Mouse (Mus musculus) hindbrain, embryonic 14.5 days (tissue): ENCODE measurements around the gene Ptprt. TPM values are rescaled to one million over a fixed set of nuclear protein-coding genes. Genes with fewer than 3 reads are reported as not detected.

Experiments
- ATAC-seq: fragments of 200-750 bp; cut with Nextera tagmentation; 2 replicates; pipeline ENCODE4 v1.8.0; 2017; ENCODE audit warnings: moderate number of reproducible peaks, mild to moderate bottlenecking, moderate TSS enrichment, moderate library complexity; ENCODE audit not compliant: low FRiP score
- DNase-seq: peaks from one replicate; pipeline ENCODE4 v3.0.0-alpha.2; 2015; ENCODE audit warnings: low spot score
- H3K27ac ChIP-seq: fragments of 300-500 bp; sonication (generic); 2 replicates; pipeline ENCODE4 v1.5.1; 2014; ENCODE audit warnings: mild to moderate bottlenecking, moderate library complexity
- H3K27me3 ChIP-seq: fragments of 300-500 bp; sonication (generic); 2 replicates; pipeline ENCODE4 v1.6.1; 2014; ENCODE audit warnings: mild to moderate bottlenecking, low read length, mixed read lengths; ENCODE audit not compliant: control insufficient read depth, insufficient read depth
- H3K36me3 ChIP-seq: fragments of 300-500 bp; sonication (generic); replicated peaks from 2 replicates; pipeline ENCODE4 v1.6.1; 2014; ENCODE audit not compliant: control insufficient read depth, insufficient read depth
- H3K4me1 ChIP-seq: fragments of 300-500 bp; sonication (generic); replicated peaks from 2 replicates; pipeline ENCODE4 v1.6.1; 2014; ENCODE audit warnings: antibody characterized with exemption, low read length, mixed read lengths; ENCODE audit not compliant: control insufficient read depth, insufficient read depth
- H3K4me2 ChIP-seq: fragments of 300-500 bp; sonication (generic); replicated peaks from 2 replicates; pipeline ENCODE4 v1.6.1; 2014; ENCODE audit warnings: mild to moderate bottlenecking, moderate library complexity
- H3K4me3 ChIP-seq: fragments of 300-500 bp; sonication (generic); replicated peaks from 2 replicates; pipeline ENCODE4 v1.5.1; 2014; ENCODE audit warnings: mild to moderate bottlenecking, low read length
- H3K9ac ChIP-seq: fragments of 300-500 bp; sonication (generic); 2 replicates; pipeline ENCODE4 v1.6.1; 2014
- H3K9me3 ChIP-seq: fragments of 300-500 bp; sonication (generic); 2 replicates; pipeline ENCODE4 v1.6.1; 2016; ENCODE audit warnings: low read length; ENCODE audit not compliant: control insufficient read depth
- WGBS: fragments of 180-500 bp; shearing (Covaris S2); extraction: QIAGEN DNeasy Blood & Tissue Kit; methylation state at CpG from one replicate; pipeline ENCODE4 v1.1.7; 2014; 5-methylcytosine and 5-hydroxymethylcytosine counted together
- polyA plus RNA-seq: library from polyadenylated mRNA; unstranded; fragments of >200 nt; fragmentation: Nextera tagmentation; extraction: Ambion mirVana; gene quantifications from 2 replicates; pipeline ENCODE4 v1.2.1, GENCODE M21; 2014

Gene Ptprt
- polyA plus RNA-seq, 1 experiment from 2014 or later, result 21.5 TPM

- 95% methylated on average over 3 of the region's 3 CpGs for WGBS
- H3K9me3 ChIP-seq, result no peaks in the 10 kb centered on the region
- H3K4me1 ChIP-seq, result no peaks in the 10 kb centered on the region
- no peaks in the 10 kb centered on the region for H3K27me3 ChIP-seq
- no peak overlapping the region for H3K4me2 ChIP-seq
- no peak overlapping the region for H3K4me3 ChIP-seq
- H3K9ac ChIP-seq, result no peak overlapping the region
- no peaks in the 10 kb centered on the region for H3K36me3 ChIP-seq
- ATAC-seq (no peak), DNase-seq (no peak)
- no peak overlapping the region for H3K27ac ChIP-seq
These were observed 34.9 kb downstream of the Ptprt start for GRCm38 (mm10) chr2:162626076-162626475.

- H3K9me3 ChIP-seq, result no peaks in the 10 kb centered on the region
- H3K4me1 ChIP-seq, result no peaks in the 10 kb centered on the region
- no peak overlapping the region for H3K4me3 ChIP-seq
- no peak overlapping the region for H3K9ac ChIP-seq
- H3K27me3 ChIP-seq, result no peaks in the 10 kb centered on the region
- WGBS, result 94% methylated on average over 3 of the region's 3 CpGs
- DNase-seq, result no peak
- H3K36me3 ChIP-seq, result no peaks in the 10 kb centered on the region
- no peak overlapping the region for H3K4me2 ChIP-seq
- ATAC-seq, result no peak
- no peak overlapping the region for H3K27ac ChIP-seq
These were observed 36.2 kb downstream of the Ptprt start for GRCm38 (mm10) chr2:162624707-162625106.

DNA sequence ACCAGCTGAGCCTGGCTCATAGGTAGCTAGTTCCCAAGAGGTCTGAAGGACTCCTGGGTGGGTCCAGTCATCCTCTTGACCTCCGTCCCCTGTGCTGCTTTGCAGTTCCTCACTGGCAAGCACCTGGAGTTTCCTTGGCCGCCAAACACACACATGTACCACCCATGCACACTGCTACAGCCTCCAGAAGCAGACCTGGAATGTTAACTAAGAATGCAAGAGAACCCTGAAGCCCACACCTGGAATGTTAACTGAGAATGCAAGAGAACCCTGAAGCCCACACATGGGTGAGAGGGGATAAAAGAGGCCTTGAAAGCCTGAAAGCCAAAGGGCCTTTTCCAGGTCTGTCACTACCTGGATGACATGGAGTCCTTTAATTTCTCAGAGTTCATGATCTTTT is 46.7 kb downstream of the Ptprt start:
- Histone ChIP-seq H3K9me3 (no peaks in the 10 kb centered on the region), H3K4me3 (no peak overlapping the region), H3K4me2 (no peak overlapping the region), H3K27ac (no peak overlapping the region), H3K9ac (no peak overlapping the region), H3K27me3 (no peaks in the 10 kb centered on the region), H3K36me3 (no peaks in the 10 kb centered on the region), H3K4me1 (no peaks in the 10 kb centered on the region)
- DNase-seq (no peak), ATAC-seq (no peak)
- 86% methylated on average over 2 of the region's 2 CpGs for WGBS

DNA sequence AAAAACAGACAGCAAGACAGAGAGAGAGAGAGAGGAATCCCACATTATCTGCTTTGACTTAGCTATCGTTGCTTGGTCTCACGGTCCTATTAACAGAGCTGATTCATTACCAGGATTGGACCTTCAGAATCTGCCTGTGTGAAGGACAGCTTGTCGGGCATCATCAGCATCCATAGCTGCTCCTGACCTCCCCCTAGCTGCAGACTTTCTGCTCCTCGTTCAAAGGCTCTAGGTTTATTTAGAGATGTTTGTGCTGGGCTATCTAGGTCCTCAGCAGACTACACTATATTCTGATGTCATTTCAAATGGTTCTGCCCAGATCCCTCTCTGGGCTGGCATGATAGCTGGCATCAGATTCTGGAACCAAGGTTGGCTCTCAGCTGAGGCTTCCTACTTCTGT is 47.5 kb downstream of the Ptprt start:
- Histone ChIP-seq H3K4me3 (no peak overlapping the region), H3K4me2 (no peak overlapping the region), H3K9ac (no peak overlapping the region), H3K27ac (no peak overlapping the region), H3K36me3 (no peaks in the 10 kb centered on the region), H3K9me3 (no peaks in the 10 kb centered on the region), H3K27me3 (no peaks in the 10 kb centered on the region), H3K4me1 (no peaks in the 10 kb centered on the region)
- no peak for DNase-seq
- ATAC-seq, result no peak
- WGBS, result 72% methylated on average over 4 of the region's 4 CpGs

DNA sequence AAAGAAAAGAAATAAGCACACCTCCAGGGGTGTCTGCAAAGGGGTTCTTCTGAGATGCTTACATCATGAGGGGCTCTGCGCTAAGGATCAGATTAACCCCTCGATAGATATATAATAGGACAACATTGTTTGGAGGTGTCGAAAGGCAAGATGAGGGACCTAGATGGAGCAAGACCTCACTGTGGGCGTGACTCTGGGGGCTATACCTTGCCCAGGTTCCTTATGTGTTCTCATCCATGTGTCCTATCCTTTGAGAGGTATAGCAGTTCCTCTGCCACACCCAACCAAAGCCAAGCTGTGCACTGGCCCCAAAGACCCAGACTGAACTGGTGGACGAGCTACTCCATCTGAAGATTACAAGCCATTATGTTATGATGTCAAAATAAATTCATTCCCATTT is 58.2 kb downstream of the Ptprt start:
- WGBS, result 93% methylated on average over 5 of the region's 5 CpGs
- ATAC-seq, result no peak

GRCm38 (mm10) chr2:162591388-162591787 is 69.6 kb downstream of the Ptprt start:
- no peak overlapping the region for H3K9ac ChIP-seq
- H3K4me2 ChIP-seq, result no peak overlapping the region
- ATAC-seq, result no peak
- 87% methylated on average over 3 of the region's 3 CpGs for WGBS
- no peak overlapping the region for H3K4me3 ChIP-seq
- H3K27ac ChIP-seq, result no peak overlapping the region
- no peaks in the 10 kb centered on the region for H3K27me3 ChIP-seq
- no peak for DNase-seq
- no peaks in the 10 kb centered on the region for H3K9me3 ChIP-seq
- H3K36me3 ChIP-seq, result no peaks in the 10 kb centered on the region
- H3K4me1 ChIP-seq, result no peaks in the 10 kb centered on the region

More for the DNA sequence above, 58.2 kb downstream of the Ptprt start:
- Histone ChIP-seq H3K27ac (no peak overlapping the region), H3K36me3 (no peaks in the 10 kb centered on the region), H3K9ac (no peak overlapping the region), H3K4me1 (no peaks in the 10 kb centered on the region), H3K9me3 (no peaks in the 10 kb centered on the region), H3K4me3 (no peak overlapping the region), H3K27me3 (no peaks in the 10 kb centered on the region), H3K4me2 (no peak overlapping the region)
- DNase-seq, result no peak

- H3K9me3 ChIP-seq, result no peaks in the 10 kb centered on the region
- ATAC-seq, result no peak
- WGBS, result 77% methylated on average over 4 of the region's 4 CpGs
These were observed 79.3 kb downstream of the Ptprt start for GRCm38 (mm10) chr2:162581651-162582050.

GRCm38 (mm10) chr2:162577819-162578218 is 83.1 kb downstream of the Ptprt start:
- WGBS, result 90% methylated on average over 7 of the region's 7 CpGs
- H3K27ac ChIP-seq, result no peak overlapping the region
- ATAC-seq (no peak), DNase-seq (no peak)
- no peaks in the 10 kb centered on the region for H3K36me3 ChIP-seq
- H3K4me1 ChIP-seq, result no peaks in the 10 kb centered on the region
- H3K9me3 ChIP-seq, result no peaks in the 10 kb centered on the region
- no peaks in the 10 kb centered on the region for H3K27me3 ChIP-seq
- H3K4me3 ChIP-seq, result no peak overlapping the region
- no peak overlapping the region for H3K9ac ChIP-seq
- no peak overlapping the region for H3K4me2 ChIP-seq

More at GRCm38 (mm10) chr2:162581651-162582050, 79.3 kb downstream of the Ptprt start:
- H3K9ac ChIP-seq, result no peak overlapping the region
- H3K36me3 ChIP-seq, result no peaks in the 10 kb centered on the region
- no peak overlapping the region for H3K4me3 ChIP-seq
- no peak for DNase-seq
- H3K27me3 ChIP-seq, result no peaks in the 10 kb centered on the region
- H3K4me1 ChIP-seq, result no peaks in the 10 kb centered on the region
- no peak overlapping the region for H3K4me2 ChIP-seq
- no peak overlapping the region for H3K27ac ChIP-seq

- H3K9me3 ChIP-seq, result no peaks in the 10 kb centered on the region
- ATAC-seq (no peak), DNase-seq (no peak)
- H3K4me1 ChIP-seq, result no peaks in the 10 kb centered on the region
- no peak overlapping the region for H3K4me2 ChIP-seq
- H3K27me3 ChIP-seq, result no peaks in the 10 kb centered on the region
- WGBS, result 71% methylated on average over 2 of the region's 2 CpGs
- H3K27ac ChIP-seq, result no peak overlapping the region
- no peak overlapping the region for H3K4me3 ChIP-seq
- no peak overlapping the region for H3K9ac ChIP-seq
- H3K36me3 ChIP-seq, result no peaks in the 10 kb centered on the region
These were observed 88.1 kb downstream of the Ptprt start for GRCm38 (mm10) chr2:162572851-162573250.

- Histone ChIP-seq H3K4me1 (no peaks in the 10 kb centered on the region), H3K36me3 (no peaks in the 10 kb centered on the region), H3K4me3 (no peak overlapping the region), H3K9me3 (no peaks in the 10 kb centered on the region), H3K27me3 (no peaks in the 10 kb centered on the region), H3K4me2 (no peak overlapping the region), H3K9ac (no peak overlapping the region), H3K27ac (no peak overlapping the region)
- WGBS, result 90% methylated on average over 12 of the region's 12 CpGs
- no peak for DNase-seq
- ATAC-seq, result no peak
These were observed 89.9 kb downstream of the Ptprt start for GRCm38 (mm10) chr2:162571037-162571436.
